Mouse (Mus musculus) MEL (cell line): ENCODE measurements around the gene Prr18. TPM values are rescaled to one million over a fixed set of nuclear protein-coding genes. Genes with fewer than 3 reads are reported as not detected.

Experiments
- DNase-seq: peaks from one replicate; pipeline ENCODE4 v3.0.0; 2011; ENCODE audit warnings: low read depth, low spot score
- H3K27ac ChIP-seq: 2 replicates; pipeline ENCODE4 v1.5.1; 2012; ENCODE audit warnings: low read depth, mild to moderate bottlenecking, control low read depth, low read length, moderate library complexity; ENCODE audit not compliant: control insufficient read depth
- H3K27me3 ChIP-seq, 2 experiments: fragments of 150-350 bp in 1 of 2; sonication (generic) in 1 of 2; 2 replicates each; pipeline ENCODE4 v1.6.1; 2012; ENCODE audit warnings: low read length in 2 of 2, mild to moderate bottlenecking in 2 of 2, improper control_type of control experiment in 1 of 2, moderate library complexity in 1 of 2; ENCODE audit not compliant: insufficient read depth in 2 of 2, control insufficient read depth in 1 of 2
- H3K36me3 ChIP-seq, 2 experiments: 2 replicates each; pipeline ENCODE4 v1.6.1; 2012 to 2014; ENCODE audit warnings: low read length in 2 of 2, improper control_type of control experiment in 1 of 2, inconsistent platforms in 1 of 2, mild to moderate bottlenecking in 1 of 2; ENCODE audit not compliant: insufficient read depth in 2 of 2, control insufficient read depth in 1 of 2
- H3K4me1 ChIP-seq, 2 experiments: fragments of 150-350 bp in 1 of 2; sonication (generic) in 1 of 2; 2 replicates each; pipeline ENCODE4 v1.6.1; 2012; ENCODE audit warnings: low read length in 2 of 2, improper control_type of control experiment in 1 of 2, mild to moderate bottlenecking in 1 of 2; ENCODE audit not compliant: insufficient read depth in 2 of 2, control insufficient read depth in 1 of 2
- H3K4me3 ChIP-seq, 2 experiments: fragments of 150-350 bp in 1 of 2; sonication (generic) in 1 of 2; 2 replicates each; pipeline ENCODE4 v1.5.1; 2012; ENCODE audit warnings: low read depth in 2 of 2, low read length in 2 of 2, mild to moderate bottlenecking in 2 of 2, moderate library complexity in 2 of 2, control low read depth in 1 of 2, improper control_type of control experiment in 1 of 2; ENCODE audit not compliant: control insufficient read depth in 1 of 2, insufficient read depth in 1 of 2
- H3K79me2 ChIP-seq: 2 replicates; pipeline ENCODE4 v1.6.1; 2012; ENCODE audit warnings: mild to moderate bottlenecking, low read length, moderate library complexity; ENCODE audit not compliant: control insufficient read depth, poor library complexity, insufficient read depth
- H3K9ac ChIP-seq: 2 replicates; pipeline ENCODE4 v1.6.1; 2012; ENCODE audit warnings: low read depth, mild to moderate bottlenecking, control low read depth, low read length, moderate library complexity; ENCODE audit not compliant: control insufficient read depth, poor library complexity, severe bottlenecking
- H3K9me3 ChIP-seq: fragments of 150-350 bp; sonication (generic); replicated peaks from 2 replicates; pipeline ENCODE4 v1.6.1; 2012; ENCODE audit warnings: mild to moderate bottlenecking, low read length, improper control_type of control experiment, moderate library complexity; ENCODE audit not compliant: insufficient read depth
- CTCF ChIP-seq, 3 experiments: IDR thresholded peaks in 2 of 3; conservative IDR thresholded peaks in 1 of 3; 2 replicates each; pipeline ENCODE4 v1.5.1; 2011 to 2012; ENCODE audit warnings: low read length in 3 of 3, low read depth in 2 of 3, mild to moderate bottlenecking in 2 of 3, improper control_type of control experiment in 1 of 3, inconsistent platforms in 1 of 3, mixed read lengths in 1 of 3, moderate library complexity in 1 of 3; ENCODE audit not compliant: control insufficient read depth in 1 of 3, insufficient read depth in 1 of 3, poor library complexity in 1 of 3, severe bottlenecking in 1 of 3
- EP300 ChIP-seq, 2 experiments: IDR thresholded peaks; 2 replicates each; pipeline ENCODE4 v1.6.1; 2011; ENCODE audit warnings: improper control_type of control experiment in 2 of 2, low read length in 2 of 2, low read depth in 1 of 2, mild to moderate bottlenecking in 1 of 2
- ETS1 ChIP-seq: IDR thresholded peaks from 2 replicates; pipeline ENCODE4 v1.6.1; 2012; ENCODE audit warnings: low read depth, mild to moderate bottlenecking, inconsistent platforms, low read length, improper control_type of control experiment, moderate library complexity
- JUND ChIP-seq: IDR thresholded peaks from 2 replicates; pipeline ENCODE4 v1.6.1; 2011; ENCODE audit warnings: low read depth, mild to moderate bottlenecking, improper control_type of control experiment, low read length
- MXI1 ChIP-seq: IDR thresholded peaks from 2 replicates; pipeline ENCODE4 v1.6.1; 2011; ENCODE audit warnings: mild to moderate bottlenecking, low read depth, low read length, improper control_type of control experiment
- RAD21 ChIP-seq: IDR thresholded peaks from 2 replicates; pipeline ENCODE4 v1.6.1; 2011; ENCODE audit warnings: mild to moderate bottlenecking, low read depth, low read length, improper control_type of control experiment
- SIN3A ChIP-seq: IDR thresholded peaks from 2 replicates; pipeline ENCODE4 v1.6.1; 2012; ENCODE audit warnings: low read length, improper control_type of control experiment, inconsistent platforms
- UBTF ChIP-seq: IDR thresholded peaks from 2 replicates; pipeline ENCODE4 v1.6.1; 2012; ENCODE audit warnings: low read depth, mild to moderate bottlenecking, inconsistent platforms, low read length, improper control_type of control experiment, moderate library complexity, borderline replicate concordance; ENCODE audit not compliant: insufficient read depth
- USF1 ChIP-seq: IDR thresholded peaks from 2 replicates; pipeline ENCODE4 v1.6.1; 2014; ENCODE audit warnings: low read depth, mild to moderate bottlenecking, inconsistent platforms, low read length, improper control_type of control experiment, moderate library complexity
- USF2 ChIP-seq, 2 experiments: IDR thresholded peaks; 2 replicates each; pipeline ENCODE4 v1.6.1; 2011 to 2012; ENCODE audit warnings: improper control_type of control experiment in 2 of 2, low read length in 2 of 2, borderline replicate concordance in 1 of 2, inconsistent platforms in 1 of 2, low read depth in 1 of 2, mild to moderate bottlenecking in 1 of 2; ENCODE audit not compliant: insufficient read depth in 1 of 2
- ZKSCAN1 ChIP-seq: IDR thresholded peaks from 2 replicates; pipeline ENCODE4 v1.6.1; 2012; ENCODE audit warnings: low read depth, mild to moderate bottlenecking, inconsistent platforms, low read length, improper control_type of control experiment, moderate library complexity
- ZNF384 ChIP-seq: IDR thresholded peaks from 2 replicates; pipeline ENCODE4 v1.6.1; 2012; ENCODE audit warnings: low read depth, mild to moderate bottlenecking, inconsistent platforms, low read length, improper control_type of control experiment
- polyA plus RNA-seq, 2 experiments: library from polyadenylated mRNA; stranded (reverse) in 1 of 2; unstranded in 1 of 2; fragments of >175 nt in 1 of 2; fragments of >200 nt in 1 of 2; gene quantifications; 2 replicates each; pipeline versions ENCODE4 v1.2.1 to v1.2.4; 2012; ENCODE audit warnings: low replicate concordance in 2 of 2, low read depth in 1 of 2; ENCODE audit not compliant: insufficient read length in 2 of 2, insufficient read depth in 1 of 2, missing spikeins in 1 of 2
- total RNA-seq: library from RNA; depleted of rRNA; stranded (reverse); fragments of 300-350 nt; gene quantifications from 2 replicates; pipeline ENCODE4 v1.2.3, GENCODE M21; 2012

Prr18 gene
- total and polyA plus RNA-seq, 3 experiments = 0.04 to 0.10 TPM; not detected in 1

DNA sequence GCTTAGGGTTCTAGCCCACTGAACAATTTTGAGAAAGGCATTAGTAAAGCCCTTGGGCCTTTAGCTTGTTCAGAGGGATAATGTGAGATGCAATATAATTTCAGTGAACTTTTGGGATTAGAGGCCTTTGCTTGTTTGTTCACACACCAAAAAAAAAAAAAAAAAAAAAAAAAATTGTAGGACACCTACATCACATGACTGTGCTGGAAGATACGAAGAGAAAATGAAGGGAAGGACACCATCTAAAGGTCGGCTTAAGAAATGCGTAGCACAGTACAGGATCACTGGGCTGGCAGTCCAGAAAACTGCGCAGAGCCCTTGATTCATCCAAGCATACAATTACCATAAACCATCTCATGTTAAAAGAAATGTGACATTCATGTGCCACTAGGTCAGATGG is 35.7 kb upstream of the Prr18 start:
- TF ChIP-seq RAD21 (peak; percentile 11), USF2 (IDR thresholded peaks at IDR 0.05; ENCODE audit: borderline replicate concordance in 1 of 2, insufficient read depth in 1 of 2, low read depth in 1 of 2, low read length in 2 of 2) (no peak), CTCF (IDR thresholded peaks at IDR 0.05 in 2 of 3, conservative IDR thresholded peaks at IDR 0.05 in 1 of 3; ENCODE audit: control insufficient read depth in 1 of 3, insufficient read depth in 1 of 3, low read depth in 2 of 3, low read length in 3 of 3, poor library complexity in 1 of 3, severe bottlenecking in 1 of 3) (peak in 1 of 3 experiments; percentile 6; a peak in 1 of 6 replicates), ZNF384 (peak; percentile 81), USF1 (peak; percentile 58; the same call in 1 of the 2 replicates)
- Histone ChIP-seq H3K27me3 (no peaks in the 10 kb centered on the region), H3K27ac (no peak overlapping the region), H3K9ac (no peak overlapping the region), H3K9me3 (no peaks in the 10 kb centered on the region), H3K4me1 (no peaks in the 10 kb centered on the region), H3K79me2 (no peaks in the 10 kb centered on the region), H3K4me3 (no peak overlapping the region), H3K36me3 (no peaks in the 10 kb centered on the region)
- peak; percentile 14 for DNase-seq

DNA sequence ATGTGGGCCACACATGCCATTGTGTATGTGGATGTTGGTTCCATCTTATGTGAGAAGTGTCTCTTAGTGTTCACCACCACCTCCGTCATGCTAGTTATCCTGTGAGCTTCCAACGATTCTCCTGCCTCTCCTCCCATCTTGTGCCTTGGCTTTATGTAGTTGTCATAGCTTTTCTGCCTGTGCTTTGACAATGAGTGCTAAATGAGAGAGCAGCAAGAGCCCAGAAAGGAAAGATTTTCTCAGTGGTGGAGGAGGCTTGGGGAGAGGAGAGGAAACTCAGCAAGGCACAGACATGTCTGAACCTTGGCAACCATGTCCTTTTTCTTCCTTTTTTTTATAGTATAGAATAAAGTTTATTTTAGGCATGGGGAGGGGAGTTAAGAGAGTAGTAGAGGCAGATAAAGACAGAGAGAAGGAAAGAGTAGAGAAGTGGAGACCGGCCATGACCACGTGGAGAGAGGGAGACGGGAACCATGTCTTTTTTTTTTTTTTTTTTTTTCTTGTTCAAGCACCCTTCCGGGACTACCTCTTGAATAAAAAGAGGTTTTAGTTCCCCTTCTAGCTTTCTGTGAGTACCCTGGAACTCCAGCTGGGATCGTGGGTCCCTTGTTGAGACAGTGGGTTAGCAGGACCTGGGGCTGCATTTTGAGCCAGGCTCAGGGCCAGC is 34.4 kb upstream of the Prr18 start:
- Histone ChIP-seq H3K27ac (no peak overlapping the region), H3K27me3 (no peaks in the 10 kb centered on the region), H3K79me2 (no peaks in the 10 kb centered on the region), H3K9me3 (no peaks in the 10 kb centered on the region), H3K36me3 (no peaks in the 10 kb centered on the region), H3K9ac (no peak overlapping the region), H3K4me3 (no peak overlapping the region), H3K4me1 (no peaks in the 10 kb centered on the region)
- TF ChIP-seq ZNF384 (no peak), UBTF (no peak), ETS1 (no peak), EP300 (IDR thresholded peaks at IDR 0.05; ENCODE audit: low read depth in 1 of 2, low read length in 2 of 2) (no peak), MXI1 (no peak), ZKSCAN1 (no peak), JUND (no peak), SIN3A (no peak)
- no peak for DNase-seq

DNA sequence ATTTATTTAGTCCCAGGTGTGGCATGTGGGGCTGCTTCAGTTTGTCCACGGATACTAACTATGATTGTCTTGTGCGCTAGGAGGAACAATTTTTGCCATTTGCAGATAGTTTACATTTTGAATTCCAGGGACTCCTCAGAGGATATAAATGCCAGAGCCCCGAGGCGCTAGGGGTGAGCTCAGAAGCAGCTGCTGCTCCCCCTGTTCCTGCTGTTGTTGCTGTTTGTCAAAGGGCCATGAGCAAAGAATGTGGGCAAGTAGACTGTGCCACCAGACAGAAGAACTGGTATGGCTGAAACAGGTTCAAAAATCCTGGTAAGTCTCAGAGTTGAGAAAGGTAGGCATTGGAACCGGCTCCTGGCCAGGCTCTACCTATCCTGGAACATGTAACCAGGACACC is 33.6 kb upstream of the Prr18 start:
- Histone ChIP-seq H3K4me1 (no peaks in the 10 kb centered on the region), H3K36me3 (no peaks in the 10 kb centered on the region), H3K9ac (no peak overlapping the region), H3K27me3 (no peaks in the 10 kb centered on the region), H3K9me3 (no peaks in the 10 kb centered on the region), H3K27ac (no peak overlapping the region), H3K4me3 (no peak overlapping the region), H3K79me2 (no peaks in the 10 kb centered on the region)
- no peak for TF ChIP-seq MXI1
- no peak for DNase-seq
